Mouse (Mus musculus) midbrain, embryonic 11.5 days (tissue): Measurements from ENCODE around the gene 1110008L16Rik. TPM values are rescaled to one million over a fixed set of nuclear protein-coding genes. Genes with fewer than 3 reads are reported as not detected.
A peak's percentile ranks its signal among the peaks of the same experiment; 100 is the strongest.
"Not testable (repeated sequence)": the region's sequence is repeated elsewhere in the genome, so short reads cannot be mapped to it uniquely, and the experiment has no call there.

ENCODE experiments used
- ATAC-seq: fragments of 200-750 bp; cut with Nextera tagmentation; 2 replicates; pipeline ENCODE4 v1.8.0; 2017; ENCODE audit warnings: moderate TSS enrichment, moderate library complexity; ENCODE audit not compliant: low FRiP score
- DNase-seq: peaks from one replicate; pipeline ENCODE4 v3.0.0; 2015; ENCODE audit warnings: low spot score; ENCODE audit errors: missing footprints
- H3K27ac ChIP-seq: fragments of 300-500 bp; sonication (generic); 2 replicates; pipeline ENCODE4 v1.5.1; 2014; ENCODE audit warnings: low read depth, low read length
- H3K27me3 ChIP-seq: fragments of 300-500 bp; sonication (generic); 2 replicates; pipeline ENCODE4 v1.6.1; 2014; ENCODE audit warnings: mild to moderate bottlenecking, low read length, moderate library complexity, mixed read lengths; ENCODE audit not compliant: control insufficient read depth, insufficient read depth
- H3K36me3 ChIP-seq: fragments of 300-500 bp; sonication (generic); 2 replicates; pipeline ENCODE4 v1.6.1; 2014; ENCODE audit warnings: mild to moderate bottlenecking, low read length, moderate library complexity, mixed read lengths; ENCODE audit not compliant: control insufficient read depth, insufficient read depth
- H3K4me1 ChIP-seq: fragments of 300-500 bp; sonication (generic); 2 replicates; pipeline ENCODE4 v1.6.1; 2014; ENCODE audit warnings: low read length; ENCODE audit not compliant: control insufficient read depth, insufficient read depth
- H3K4me2 ChIP-seq: fragments of 300-500 bp; sonication (generic); 2 replicates; pipeline ENCODE4 v1.6.1; 2014; ENCODE audit warnings: mild to moderate bottlenecking, moderate library complexity
- H3K4me3 ChIP-seq: fragments of 300-500 bp; sonication (generic); 2 replicates; pipeline ENCODE4 v1.5.1; 2014; ENCODE audit warnings: low read depth, low read length
- H3K9ac ChIP-seq: fragments of 300-500 bp; sonication (generic); 2 replicates; pipeline ENCODE4 v1.6.1; 2014; ENCODE audit warnings: low read length
- H3K9me3 ChIP-seq: fragments of 300-500 bp; sonication (generic); 2 replicates; pipeline ENCODE4 v1.6.1; 2016; ENCODE audit warnings: low read length; ENCODE audit not compliant: control insufficient read depth
- WGBS: fragments of 180-500 bp; shearing (Covaris S2); extraction: QIAGEN DNeasy Blood & Tissue Kit; methylation state at CpG from one replicate; pipeline ENCODE4 v1.1.7; 2014; 5-methylcytosine and 5-hydroxymethylcytosine counted together
- polyA plus RNA-seq: library from polyadenylated mRNA; unstranded; fragments of >200 nt; fragmentation: Nextera tagmentation; extraction: Ambion mirVana; gene quantifications from 2 replicates; pipeline ENCODE4 v1.2.1, GENCODE M21; 2014

1110008L16Rik gene
- polyA plus RNA-seq = 17.1 and 17.9 TPM in 2 replicates

- ATAC-seq (no peak), DNase-seq (peak; percentile 41)
- peaks cover 5% of the 10 kb centered on the region for H3K36me3 ChIP-seq
- peaks cover 15% of the 10 kb centered on the region for H3K4me1 ChIP-seq
- no peak within 1 kb of the TSS for H3K27ac ChIP-seq
- no peak within 1 kb of the TSS for H3K4me2 ChIP-seq
- H3K4me3 ChIP-seq = no peak within 1 kb of the TSS
- H3K27me3 ChIP-seq = no peaks in the 10 kb centered on the region
- 94% methylated on average over 5 of the region's 5 CpGs for WGBS
- H3K9me3 ChIP-seq = no peaks in the 10 kb centered on the region
- no peak within 1 kb of the TSS for H3K9ac ChIP-seq
Measured at GRCm38 (mm10) chr12:55299336-55299735, at the start of gene 1110008L16Rik. Gene 1110008L16Rik, plus strand, starts transcription at chr12:55299577.

GRCm38 (mm10) chr12:55261950-55262349 lies 37.4 kb upstream of the 1110008L16Rik start:
- ATAC-seq = not testable (repeated sequence)

DNA sequence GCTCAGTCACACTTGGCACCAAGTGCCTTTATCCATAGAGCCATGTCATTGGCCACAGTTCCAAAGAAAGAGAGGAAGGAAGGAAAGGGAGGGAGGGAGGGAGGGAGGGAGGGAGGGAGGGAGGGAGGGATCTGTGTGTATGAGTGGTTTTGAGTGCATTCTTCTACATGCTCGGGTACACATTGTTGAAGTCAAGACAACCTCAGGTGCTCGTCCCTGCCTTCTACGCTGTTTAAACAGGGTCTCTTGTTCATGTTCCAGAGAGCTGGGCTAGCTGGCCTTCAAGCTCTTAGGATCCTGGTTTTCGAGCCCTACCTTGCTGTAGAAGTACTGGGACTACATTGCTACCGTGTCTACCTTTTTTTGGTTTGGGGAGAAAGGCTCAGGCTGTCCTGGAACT lies 36.0 kb upstream of the 1110008L16Rik start:
- ATAC-seq, H3K4me3 ChIP-seq, H3K9ac ChIP-seq, H3K27me3 ChIP-seq, DNase-seq, H3K9me3 ChIP-seq, H3K27ac ChIP-seq, H3K4me1 ChIP-seq, H3K4me2 ChIP-seq, H3K36me3 ChIP-seq: not testable (repeated sequence)
- no CpG with 5 or more reads among the region's 5 CpGs for WGBS

More at GRCm38 (mm10) chr12:55261950-55262349, 37.4 kb upstream of the 1110008L16Rik start:
- not testable (repeated sequence) for H3K4me2 ChIP-seq, H3K9me3 ChIP-seq, H3K4me1 ChIP-seq, H3K27me3 ChIP-seq, DNase-seq, H3K27ac ChIP-seq, H3K36me3 ChIP-seq, H3K9ac ChIP-seq, H3K4me3 ChIP-seq
- no CpG with 5 or more reads among the region's 8 CpGs for WGBS

GRCm38 (mm10) chr12:55272243-55272642 lies 27.1 kb upstream of the 1110008L16Rik start:
- DNase-seq (no peak), ATAC-seq (no peak)
- WGBS = 87% methylated on average over 3 of the region's 3 CpGs
- no peaks in the 10 kb centered on the region for H3K9me3 ChIP-seq
- no peak overlapping the region for H3K4me3 ChIP-seq
- H3K4me1 ChIP-seq = no peaks in the 10 kb centered on the region
- H3K36me3 ChIP-seq = no peaks in the 10 kb centered on the region
- H3K9ac ChIP-seq = no peak overlapping the region
- no peak overlapping the region for H3K27ac ChIP-seq
- H3K27me3 ChIP-seq = no peaks in the 10 kb centered on the region
- no peak overlapping the region for H3K4me2 ChIP-seq

GRCm38 (mm10) chr12:55277583-55277982 lies 21.8 kb upstream of the 1110008L16Rik start:
- H3K9me3 ChIP-seq, H3K4me2 ChIP-seq, H3K4me3 ChIP-seq, H3K27ac ChIP-seq, DNase-seq, H3K27me3 ChIP-seq, H3K4me1 ChIP-seq, ATAC-seq, H3K36me3 ChIP-seq, H3K9ac ChIP-seq: not testable (repeated sequence)
- WGBS = 90% methylated on average over 3 of the region's 6 CpGs

DNA sequence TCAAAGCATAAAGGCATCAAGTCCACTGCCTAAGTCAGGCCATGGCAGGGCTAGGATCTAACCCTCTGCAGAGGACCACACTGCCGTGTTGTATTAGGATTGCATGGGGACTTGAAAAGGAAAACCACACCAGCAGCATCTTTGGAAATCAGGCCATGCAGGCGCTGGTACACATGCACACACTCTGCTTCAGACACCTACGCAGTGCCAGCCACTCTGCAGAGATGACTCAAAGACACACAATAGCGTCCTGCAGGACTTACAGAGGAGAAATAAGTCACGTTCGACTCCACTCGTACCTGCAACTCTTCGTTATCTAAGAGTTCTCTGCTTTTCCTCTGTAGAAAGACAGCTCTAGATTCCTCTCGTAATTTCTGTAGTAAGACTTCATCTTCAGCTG lies 1.3 kb upstream of the 1110008L16Rik start:
- Histone ChIP-seq H3K4me1 (peaks cover 15% of the 10 kb centered on the region), H3K9ac (no peak overlapping the region), H3K36me3 (peaks cover 9% of the 10 kb centered on the region), H3K4me3 (no peak overlapping the region), H3K27ac (no peak overlapping the region), H3K9me3 (no peaks in the 10 kb centered on the region), H3K4me2 (no peak overlapping the region), H3K27me3 (no peaks in the 10 kb centered on the region)
- DNase-seq = no peak
- ATAC-seq = no peak
- 93% methylated on average over 9 of the region's 9 CpGs for WGBS

DNA sequence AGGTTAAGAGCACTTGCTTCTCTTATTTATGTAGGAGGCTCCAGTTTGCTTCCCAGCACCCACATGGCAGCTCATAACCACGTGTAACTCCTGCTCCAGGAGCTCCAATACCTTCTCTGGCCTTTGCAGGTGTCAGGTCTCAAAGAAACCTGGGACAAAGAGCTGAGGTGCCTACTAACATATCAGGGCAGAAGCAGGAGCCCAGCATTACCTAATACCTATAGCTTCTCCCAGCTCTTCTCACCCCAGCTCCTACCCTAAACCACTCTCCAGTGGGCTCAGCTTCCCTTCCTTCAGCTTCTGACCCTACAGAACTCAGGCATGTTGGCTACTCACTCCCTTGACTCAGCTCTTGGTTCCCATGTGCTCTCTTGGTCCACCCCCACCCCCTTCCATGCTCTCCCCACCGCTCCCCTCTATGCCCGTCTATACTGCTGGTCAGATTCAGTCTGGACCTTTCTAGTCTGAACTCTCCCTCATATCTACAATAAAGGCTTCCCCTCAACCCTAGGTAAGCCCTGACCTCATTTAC lies 1.5 kb downstream of the 1110008L16Rik start:
- H3K4me3 ChIP-seq = peak overlapping the region; percentile 65; the same call in 1 of the 2 replicates
- no peak overlapping the region for H3K9ac ChIP-seq
- no peak overlapping the region for H3K27ac ChIP-seq
- peak overlapping the region; percentile 65 for H3K4me2 ChIP-seq
- peaks cover 5% of the 10 kb centered on the region; the same call in 1 of the 2 replicates for H3K36me3 ChIP-seq
- no peaks in the 10 kb centered on the region for H3K27me3 ChIP-seq
- 96% methylated on average over 3 of the region's 3 CpGs for WGBS
- DNase-seq = peak; percentile 81
- ATAC-seq = no peak
- peaks cover 15% of the 10 kb centered on the region for H3K4me1 ChIP-seq
- H3K9me3 ChIP-seq = no peaks in the 10 kb centered on the region

GRCm38 (mm10) chr12:55301472-55302300 lies 2.3 kb downstream of the 1110008L16Rik start:
- ATAC-seq (no peak), DNase-seq (peak; percentile 92)
- 50% methylated on average over 11 of the region's 11 CpGs for WGBS
- H3K36me3 ChIP-seq = peaks cover 5% of the 10 kb centered on the region; the same call in 1 of the 2 replicates
- peak overlapping the region; percentile 82 for H3K9ac ChIP-seq
- peak overlapping the region; percentile 65 for H3K4me2 ChIP-seq
- H3K4me1 ChIP-seq = peaks cover 15% of the 10 kb centered on the region
- H3K27ac ChIP-seq = peak overlapping the region; percentile 42; the same call in 1 of the 2 replicates
- no peaks in the 10 kb centered on the region for H3K9me3 ChIP-seq
- H3K27me3 ChIP-seq = no peaks in the 10 kb centered on the region
- peak overlapping the region; percentile 65 for H3K4me3 ChIP-seq
